Mouse (Mus musculus): ENCODE measurements around the gene Adprhl1. TPM values are rescaled to one million over a fixed set of nuclear protein-coding genes. Genes with fewer than 3 reads are reported as not detected.

Adprhl1 gene
- polyA plus RNA-seq, 1 experiment = not detected

DNA sequence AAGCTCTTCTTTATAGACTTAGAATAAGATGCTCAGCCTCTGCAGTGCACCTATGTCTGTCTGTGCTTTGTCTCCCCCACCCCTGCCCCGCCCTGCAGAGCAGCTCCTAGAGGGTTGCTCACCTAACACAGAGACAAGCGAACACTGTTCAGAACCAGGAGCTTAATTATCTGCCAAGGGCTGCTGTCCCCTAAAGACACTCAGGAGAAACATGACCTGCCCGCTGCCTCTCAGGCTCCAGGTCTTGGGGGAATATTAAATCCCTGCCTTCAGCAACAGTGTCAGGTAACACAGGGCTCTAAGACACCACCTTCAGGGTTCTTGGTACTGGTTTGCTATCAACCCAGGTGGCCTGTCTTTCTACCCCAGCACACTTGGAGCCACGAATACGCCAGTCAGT lies 549 bp downstream of the Adprhl1 start:
- H3K27me3 ChIP-seq (ENCODE audit: control insufficient read depth, insufficient read depth, low read length) = no peaks in the 10 kb centered on the region
- TF ChIP-seq POLR2A (IDR thresholded peaks at IDR 0.05; ENCODE audit: control insufficient read depth, low read depth, low read length) = no peak
- TF ChIP-seq CTCF (IDR thresholded peaks at IDR 0.05; ENCODE audit: control insufficient read depth, insufficient read depth, insufficient replicate concordance, low read depth, low read length) = no peak
- H3K4me3 ChIP-seq (ENCODE audit: control insufficient read depth, low read depth, low read length) = no peak overlapping the region
- no peaks in the 10 kb centered on the region; the same call in 1 of the 2 replicates for H3K36me3 ChIP-seq (ENCODE audit: control insufficient read depth, insufficient read depth, low read length)
- H3K4me1 ChIP-seq (ENCODE audit: control insufficient read depth, insufficient read depth, low read length) = no peaks in the 10 kb centered on the region; the same call in 1 of the 2 replicates
- H3K27ac ChIP-seq (ENCODE audit: control insufficient read depth, insufficient read depth, low read depth, low read length) = no peak overlapping the region

DNA sequence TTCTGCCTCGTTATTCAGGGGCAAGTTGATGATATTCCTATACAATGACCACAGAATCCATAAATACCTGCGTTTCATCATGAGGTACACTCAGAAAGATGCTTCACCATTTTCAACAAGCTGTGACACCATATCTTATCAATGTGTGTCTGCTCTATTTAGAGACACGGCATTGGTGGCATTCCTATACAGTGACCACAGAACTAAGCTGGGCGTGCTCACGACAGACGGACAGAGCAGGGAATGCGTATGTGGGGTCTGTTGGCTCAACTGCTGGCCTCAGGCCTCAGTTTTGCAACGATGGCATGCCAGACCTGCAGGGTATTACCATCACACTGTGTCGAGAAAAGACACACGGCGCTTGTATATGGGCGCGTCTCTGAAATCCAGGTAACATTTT lies 1.1 kb downstream of the Adprhl1 start:
- TF ChIP-seq CTCF (IDR thresholded peaks at IDR 0.05; ENCODE audit: control insufficient read depth, insufficient read depth, insufficient replicate concordance, low read depth, low read length) (no peak), POLR2A (IDR thresholded peaks at IDR 0.05; ENCODE audit: control insufficient read depth, low read depth, low read length) (no peak)
- no peaks in the 10 kb centered on the region for H3K27me3 ChIP-seq (ENCODE audit: control insufficient read depth, insufficient read depth, low read length)
- H3K4me1 ChIP-seq (ENCODE audit: control insufficient read depth, insufficient read depth, low read length) = no peaks in the 10 kb centered on the region; the same call in 1 of the 2 replicates
- no peaks in the 10 kb centered on the region; the same call in 1 of the 2 replicates for H3K36me3 ChIP-seq (ENCODE audit: control insufficient read depth, insufficient read depth, low read length)
- H3K4me3 ChIP-seq (ENCODE audit: control insufficient read depth, low read depth, low read length) = no peak overlapping the region
- no peak overlapping the region for H3K27ac ChIP-seq (ENCODE audit: control insufficient read depth, insufficient read depth, low read depth, low read length)

DNA sequence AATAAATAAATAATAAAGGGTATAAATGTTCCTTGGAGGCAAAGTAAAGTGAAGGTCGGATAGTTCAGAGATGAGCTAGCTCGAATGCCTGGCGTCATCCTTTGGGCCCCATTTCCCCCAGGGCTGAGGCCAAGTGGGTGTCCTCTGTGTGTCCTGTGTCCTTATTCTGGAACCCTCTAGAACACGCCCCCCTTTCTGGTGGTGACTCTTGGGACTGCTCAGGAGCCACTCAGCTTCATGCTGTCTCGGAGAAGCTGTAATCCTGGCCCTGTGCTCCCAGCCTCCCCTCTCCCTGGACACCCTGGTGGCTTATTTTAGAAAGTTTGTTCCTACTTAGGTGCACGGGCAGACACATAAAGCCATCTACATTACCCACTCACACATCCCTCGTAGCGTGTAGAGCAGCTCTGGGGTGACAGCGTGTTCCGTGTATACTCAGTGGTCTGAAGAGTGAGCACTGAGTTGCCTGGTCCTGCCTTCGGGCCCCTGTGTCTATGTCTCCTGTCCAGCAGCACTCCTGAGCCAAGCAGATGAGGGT lies 9.6 kb downstream of the Adprhl1 start:
- Histone ChIP-seq H3K4me1 (ENCODE audit: control insufficient read depth, insufficient read depth, low read length) (no peaks in the 10 kb centered on the region), H3K36me3 (ENCODE audit: control insufficient read depth, insufficient read depth, low read length) (no peaks in the 10 kb centered on the region), H3K27me3 (ENCODE audit: control insufficient read depth, insufficient read depth, low read length) (no peaks in the 10 kb centered on the region), H3K27ac (ENCODE audit: control insufficient read depth, insufficient read depth, low read depth, low read length) (no peak overlapping the region), H3K4me3 (ENCODE audit: control insufficient read depth, low read depth, low read length) (no peak overlapping the region)
- TF ChIP-seq CTCF (IDR thresholded peaks at IDR 0.05; ENCODE audit: control insufficient read depth, insufficient read depth, insufficient replicate concordance, low read depth, low read length) (no peak), POLR2A (IDR thresholded peaks at IDR 0.05; ENCODE audit: control insufficient read depth, low read depth, low read length) (no peak)

DNA sequence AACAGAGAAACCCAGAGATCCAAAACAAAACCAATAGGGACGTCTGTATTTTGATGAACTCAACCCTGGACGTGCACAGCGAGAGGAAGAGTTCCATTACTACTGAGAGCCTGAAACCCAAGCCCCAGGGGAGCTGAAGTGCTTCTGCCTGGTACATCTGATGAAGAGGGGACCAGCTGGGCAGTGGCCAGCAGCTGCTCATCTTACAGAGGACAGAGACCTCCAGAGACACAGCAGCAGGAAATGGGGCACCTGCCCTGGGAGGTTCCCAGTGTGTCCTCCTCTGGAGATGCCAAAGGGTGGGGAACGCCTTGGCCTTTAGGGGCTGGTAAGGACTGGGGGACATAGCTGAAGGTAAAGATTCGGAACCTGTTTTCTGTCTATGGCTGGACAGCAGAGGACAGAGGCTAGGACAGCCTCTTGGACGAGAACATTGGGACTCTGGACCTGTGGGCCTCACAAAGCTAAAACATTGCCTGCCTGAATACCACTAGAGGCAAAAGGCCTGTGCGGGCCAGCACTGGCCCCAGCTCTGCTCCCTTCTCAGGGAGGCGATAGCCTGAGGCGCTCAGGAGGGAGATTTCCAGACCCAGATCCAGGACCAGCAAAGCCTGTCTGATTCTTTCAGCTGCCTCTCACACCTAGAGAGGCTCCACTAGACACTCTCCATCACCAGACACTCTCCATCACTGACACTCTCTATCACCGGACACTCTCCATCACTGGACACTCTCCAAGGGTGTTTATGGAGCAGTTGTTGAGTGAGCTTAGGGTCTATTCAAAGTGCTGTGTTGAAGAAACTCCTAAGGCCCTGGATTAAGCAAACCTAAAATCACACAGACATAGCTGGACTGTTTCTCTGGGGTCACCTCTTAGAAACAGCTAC lies 10.7 kb downstream of the Adprhl1 start:
- no peak overlapping the region for H3K27ac ChIP-seq (ENCODE audit: control insufficient read depth, insufficient read depth, low read depth, low read length)
- no peaks in the 10 kb centered on the region for H3K36me3 ChIP-seq (ENCODE audit: control insufficient read depth, insufficient read depth, low read length)
- H3K27me3 ChIP-seq (ENCODE audit: control insufficient read depth, insufficient read depth, low read length) = no peaks in the 10 kb centered on the region
- TF ChIP-seq CTCF (IDR thresholded peaks at IDR 0.05; ENCODE audit: control insufficient read depth, insufficient read depth, insufficient replicate concordance, low read depth, low read length) (no peak), POLR2A (IDR thresholded peaks at IDR 0.05; ENCODE audit: control insufficient read depth, low read depth, low read length) (no peak)
- no peak overlapping the region for H3K4me3 ChIP-seq (ENCODE audit: control insufficient read depth, low read depth, low read length)
- H3K4me1 ChIP-seq (ENCODE audit: control insufficient read depth, insufficient read depth, low read length) = no peaks in the 10 kb centered on the region

DNA sequence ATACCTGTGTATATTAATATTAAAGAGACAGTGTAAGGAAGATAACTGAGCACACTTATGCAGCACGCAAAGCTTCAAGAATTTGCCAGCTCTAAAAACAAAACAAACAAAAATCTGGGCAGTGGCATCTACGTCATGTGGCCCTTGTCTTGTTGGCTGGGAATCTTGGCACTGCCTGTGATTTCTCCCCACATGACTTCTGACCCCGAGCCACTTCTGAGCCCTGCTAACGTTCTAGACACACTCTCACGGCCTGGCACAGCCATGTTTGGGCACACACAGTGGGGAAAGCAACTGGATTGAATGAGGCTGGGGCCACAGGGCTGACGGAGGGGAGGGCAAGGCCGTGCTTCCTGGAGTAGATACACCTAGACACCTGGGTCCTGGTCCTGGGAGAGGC lies 13.3 kb downstream of the Adprhl1 start:
- no peak for TF ChIP-seq CTCF (IDR thresholded peaks at IDR 0.05; ENCODE audit: control insufficient read depth, insufficient read depth, insufficient replicate concordance, low read depth, low read length)
- no peak for TF ChIP-seq POLR2A (IDR thresholded peaks at IDR 0.05; ENCODE audit: control insufficient read depth, low read depth, low read length)
- no peak overlapping the region for H3K4me3 ChIP-seq (ENCODE audit: control insufficient read depth, low read depth, low read length)
- H3K27ac ChIP-seq (ENCODE audit: control insufficient read depth, insufficient read depth, low read depth, low read length) = no peak overlapping the region
- H3K4me1 ChIP-seq (ENCODE audit: control insufficient read depth, insufficient read depth, low read length) = no peaks in the 10 kb centered on the region
- no peaks in the 10 kb centered on the region for H3K27me3 ChIP-seq (ENCODE audit: control insufficient read depth, insufficient read depth, low read length)
- H3K36me3 ChIP-seq (ENCODE audit: control insufficient read depth, insufficient read depth, low read length) = no peaks in the 10 kb centered on the region

DNA sequence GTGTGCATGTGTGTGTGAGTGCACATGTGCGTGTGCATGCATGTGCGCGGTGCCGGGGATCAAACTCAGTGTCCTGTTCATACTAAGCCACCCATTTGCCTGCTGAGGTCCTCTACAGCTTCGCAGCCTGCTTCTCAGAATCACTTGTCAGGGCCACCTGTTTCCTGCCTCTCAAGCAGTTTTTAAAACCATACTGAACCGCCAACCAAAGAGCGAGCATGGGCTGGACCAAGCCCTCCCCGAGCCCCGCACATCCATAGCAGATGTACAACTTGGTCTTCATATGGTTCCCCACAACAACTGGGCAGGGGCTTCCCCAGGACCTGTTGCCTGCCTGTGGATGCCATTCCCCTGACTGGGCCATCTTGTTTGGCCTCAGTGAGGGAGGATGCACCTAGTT lies 13.9 kb downstream of the Adprhl1 start:
- H3K4me3 ChIP-seq (ENCODE audit: control insufficient read depth, low read depth, low read length) = no peak overlapping the region
- no peaks in the 10 kb centered on the region for H3K36me3 ChIP-seq (ENCODE audit: control insufficient read depth, insufficient read depth, low read length)
- TF ChIP-seq CTCF (IDR thresholded peaks at IDR 0.05; ENCODE audit: control insufficient read depth, insufficient read depth, insufficient replicate concordance, low read depth, low read length) (no peak), POLR2A (IDR thresholded peaks at IDR 0.05; ENCODE audit: control insufficient read depth, low read depth, low read length) (no peak)
- H3K27me3 ChIP-seq (ENCODE audit: control insufficient read depth, insufficient read depth, low read length) = no peaks in the 10 kb centered on the region
- no peak overlapping the region for H3K27ac ChIP-seq (ENCODE audit: control insufficient read depth, insufficient read depth, low read depth, low read length)
- no peaks in the 10 kb centered on the region for H3K4me1 ChIP-seq (ENCODE audit: control insufficient read depth, insufficient read depth, low read length)

DNA sequence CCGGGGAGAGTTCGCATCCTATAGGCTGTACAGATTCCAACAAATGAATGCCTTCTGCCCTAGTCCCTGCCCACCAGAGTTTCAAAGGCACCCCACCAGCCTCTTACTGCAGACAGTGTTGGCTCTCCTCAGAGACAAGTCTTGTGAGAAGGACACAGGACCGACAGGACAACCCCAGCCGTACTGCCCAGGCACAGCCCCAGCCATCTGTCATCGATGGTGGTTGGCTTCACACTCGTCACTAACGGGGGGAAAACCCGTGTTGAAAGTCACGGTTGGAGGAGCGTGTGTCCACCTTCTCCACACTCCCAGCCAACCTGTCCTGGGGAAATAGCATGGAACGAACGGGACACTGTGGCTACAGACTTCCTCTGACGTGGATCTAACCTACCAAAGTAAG lies 19.2 kb downstream of the Adprhl1 start:
- no peak overlapping the region for H3K27ac ChIP-seq (ENCODE audit: control insufficient read depth, insufficient read depth, low read depth, low read length)
- no peaks in the 10 kb centered on the region for H3K4me1 ChIP-seq (ENCODE audit: control insufficient read depth, insufficient read depth, low read length)
- no peaks in the 10 kb centered on the region for H3K36me3 ChIP-seq (ENCODE audit: control insufficient read depth, insufficient read depth, low read length)
- no peak for TF ChIP-seq POLR2A (IDR thresholded peaks at IDR 0.05; ENCODE audit: control insufficient read depth, low read depth, low read length)
- TF ChIP-seq CTCF (IDR thresholded peaks at IDR 0.05; ENCODE audit: control insufficient read depth, insufficient read depth, insufficient replicate concordance, low read depth, low read length) = no peak
- no peaks in the 10 kb centered on the region for H3K27me3 ChIP-seq (ENCODE audit: control insufficient read depth, insufficient read depth, low read length)
- H3K4me3 ChIP-seq (ENCODE audit: control insufficient read depth, low read depth, low read length) = no peak overlapping the region
